Mouse (Mus musculus): ENCODE results near the gene Cd99l2. TPM values are rescaled to one million over a fixed set of nuclear protein-coding genes. Genes with fewer than 3 reads are reported as not detected.
A peak's percentile ranks its signal among the peaks of the same experiment; 100 is the strongest.

Gene Cd99l2
- polyA plus RNA-seq, 1 experiment from 2014 or later = 40.0 TPM

DNA sequence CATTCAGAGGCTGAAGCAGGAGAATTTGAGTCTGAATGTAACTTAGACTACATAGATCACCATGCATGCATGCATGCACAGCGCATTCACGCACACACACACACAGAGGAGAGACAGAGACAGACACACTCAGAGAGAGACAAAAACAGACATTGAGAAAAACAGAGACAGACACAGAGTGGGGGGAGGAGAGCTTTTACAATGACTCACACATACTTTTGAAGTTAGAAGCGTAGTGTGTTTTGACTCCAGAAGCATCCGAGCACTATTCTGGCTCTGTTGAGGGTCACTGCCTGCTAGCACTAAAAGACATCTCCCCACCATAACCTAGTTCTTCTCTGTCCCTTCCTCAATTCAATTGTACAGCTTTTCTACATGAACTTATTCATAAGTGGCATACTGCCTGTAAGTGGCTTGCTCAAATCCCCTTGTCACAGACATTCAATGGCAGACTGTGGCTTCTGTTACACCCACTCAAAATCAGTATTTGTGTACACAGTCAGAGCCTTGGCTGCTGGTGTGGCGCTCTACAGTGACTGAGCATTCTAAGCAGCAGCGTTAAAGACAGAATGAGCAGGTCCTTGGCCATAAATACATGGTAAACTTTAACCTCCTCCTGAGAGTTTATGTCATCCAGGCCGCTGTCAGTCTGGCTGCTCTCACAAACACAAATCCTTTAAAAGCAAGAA lies 28.4 kb downstream of the Cd99l2 start:
- no peak overlapping the region for H3K27ac ChIP-seq (replicated peaks)
- WGBS = 78% methylated on average over 7 of the region's 7 CpGs

DNA sequence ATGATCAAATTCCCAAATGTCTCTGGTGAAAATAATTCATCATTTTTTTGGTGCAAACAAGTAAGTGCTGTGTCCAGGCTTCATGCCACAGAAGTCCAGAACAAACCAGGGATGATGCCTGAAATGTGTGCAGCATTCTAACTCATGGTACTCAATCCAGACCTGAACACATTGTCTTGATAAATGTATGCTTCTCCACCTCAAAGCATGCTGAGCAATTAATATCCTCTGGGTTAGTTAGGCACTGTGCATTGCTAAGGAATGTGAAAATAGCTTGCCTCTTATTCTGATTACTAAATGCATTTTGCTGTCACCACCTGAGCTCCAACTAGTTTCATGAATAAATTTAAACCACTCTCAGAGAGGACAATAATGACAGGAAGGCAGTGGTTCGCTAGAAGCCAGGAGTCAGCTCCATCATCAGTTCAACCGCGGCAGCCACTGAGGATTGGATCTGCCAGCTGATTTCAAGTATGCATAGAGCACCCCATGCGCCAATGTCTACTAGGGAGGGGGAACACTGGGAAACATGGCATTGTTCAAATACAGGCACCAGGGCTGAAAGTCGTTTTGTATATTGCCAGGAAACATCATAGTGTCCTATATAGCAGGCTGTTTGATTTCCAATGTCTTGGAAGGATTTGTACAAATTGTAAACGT lies 36.4 kb downstream of the Cd99l2 start:
- ATAC-seq (ENCODE audit: low FRiP score, low read depth) = no peak
- Histone ChIP-seq H3K4me3 (no peak overlapping the region), H3K27me3 (no peaks in the 10 kb centered on the region), H3K4me1 (no peaks in the 10 kb centered on the region), H3K9me3 (no peaks in the 10 kb centered on the region), H3K36me3 (no peaks in the 10 kb centered on the region), H3K4me2 (replicated peaks) (no peak overlapping the region), H3K9ac (replicated peaks) (no peak overlapping the region), H3K27ac (replicated peaks) (no peak overlapping the region)
- 78% methylated on average over 6 of the region's 6 CpGs for WGBS

More for the DNA sequence above, 28.4 kb downstream of the Cd99l2 start:
- no peaks in the 10 kb centered on the region for H3K9me3 ChIP-seq
- H3K27me3 ChIP-seq = no peaks in the 10 kb centered on the region
- H3K4me1 ChIP-seq = no peaks in the 10 kb centered on the region
- no peaks in the 10 kb centered on the region for H3K36me3 ChIP-seq
- H3K4me2 ChIP-seq (replicated peaks) = no peak overlapping the region
- no peak for ATAC-seq (ENCODE audit: low FRiP score, low read depth)
- no peak overlapping the region for H3K4me3 ChIP-seq
- H3K9ac ChIP-seq (replicated peaks) = no peak overlapping the region

DNA sequence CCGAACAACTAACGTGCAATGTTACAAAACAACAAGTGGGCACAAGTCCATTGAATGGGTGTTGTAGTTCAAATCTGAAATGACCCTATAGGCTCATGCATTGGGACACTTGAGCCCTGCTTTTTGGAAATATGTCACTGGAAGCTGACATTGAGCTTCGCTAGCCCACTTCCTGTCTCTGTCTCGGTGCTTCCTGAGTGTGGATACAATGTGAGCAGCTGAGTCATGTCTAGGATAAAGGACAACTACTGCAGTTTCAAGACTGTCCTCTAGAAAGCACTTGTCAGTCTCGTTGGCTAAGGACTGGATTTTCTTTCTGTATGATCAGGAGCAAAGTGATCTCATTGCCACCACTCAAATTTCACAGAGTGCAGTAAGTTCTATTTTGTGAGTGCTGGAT lies 49.7 kb downstream of the Cd99l2 start:
- Histone ChIP-seq H3K36me3 (0 out of 2 replicates have a peak, but pooled peaks cover 6% of the 10 kb centered on the region), H3K27ac (replicated peaks) (no peak overlapping the region), H3K9me3 (no peaks in the 10 kb centered on the region), H3K27me3 (no peaks in the 10 kb centered on the region), H3K9ac (replicated peaks) (no peak overlapping the region), H3K4me2 (replicated peaks) (no peak overlapping the region), H3K4me3 (no peak overlapping the region), H3K4me1 (no peaks in the 10 kb centered on the region)
- WGBS = 83% methylated on average over 5 of the region's 5 CpGs
- ATAC-seq (ENCODE audit: low FRiP score, low read depth) = no peak

DNA sequence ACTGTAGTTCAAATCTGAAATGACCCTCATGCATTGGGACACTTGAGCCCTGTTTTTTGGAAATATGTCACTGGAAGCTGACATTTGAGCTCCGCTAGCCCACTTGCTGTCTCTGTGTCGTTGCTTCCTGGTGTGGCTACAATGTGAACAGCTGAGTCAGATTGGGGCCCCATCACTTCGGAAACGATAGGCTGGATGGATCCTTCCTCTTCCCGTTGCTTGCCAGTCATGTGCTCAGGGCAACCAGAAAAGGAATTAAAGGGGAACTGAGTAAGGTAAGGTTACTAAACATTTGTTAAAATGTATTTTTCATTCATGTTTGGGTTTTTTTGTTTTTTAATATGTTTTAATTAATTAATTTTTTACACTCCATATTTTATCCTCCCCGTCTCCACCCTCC lies 53.2 kb downstream of the Cd99l2 start:
- Histone ChIP-seq H3K4me2 (replicated peaks) (no peak overlapping the region), H3K4me3 (no peak overlapping the region), H3K4me1 (no peaks in the 10 kb centered on the region), H3K27ac (replicated peaks) (no peak overlapping the region), H3K36me3 (0 out of 2 replicates have a peak, but pooled peaks cover 6% of the 10 kb centered on the region), H3K27me3 (0 out of 2 replicates have a peak, but pooled peaks cover 3% of the 10 kb centered on the region), H3K9me3 (no peaks in the 10 kb centered on the region), H3K9ac (replicated peaks) (no peak overlapping the region)
- no peak for ATAC-seq (ENCODE audit: low FRiP score, low read depth)
- 86% methylated on average over 6 of the region's 6 CpGs for WGBS

DNA sequence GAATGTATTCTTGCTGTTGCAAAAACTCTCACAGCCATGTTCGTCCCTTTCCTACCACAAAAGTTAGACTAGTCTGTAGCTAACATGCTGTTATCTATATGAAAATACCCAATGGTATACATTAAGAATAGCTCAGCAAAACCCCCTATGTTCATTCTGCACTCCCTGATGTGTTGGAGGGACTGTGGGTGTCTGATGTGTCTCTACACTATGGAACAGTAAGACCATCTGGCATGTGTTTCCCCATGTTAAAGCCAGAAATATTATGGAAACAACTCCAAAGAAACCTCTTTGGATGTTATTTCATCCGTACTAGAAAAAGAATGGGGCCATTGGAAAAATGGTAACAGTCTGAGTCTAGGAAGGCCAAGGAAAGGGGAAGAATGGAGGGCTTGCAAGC lies 57.1 kb downstream of the Cd99l2 start:
- H3K36me3 ChIP-seq = 0 out of 2 replicates have a peak, but pooled peaks cover 3% of the 10 kb centered on the region
- ATAC-seq (ENCODE audit: low FRiP score, low read depth) = no peak
- no peak overlapping the region for H3K4me2 ChIP-seq (replicated peaks)
- H3K9ac ChIP-seq (replicated peaks) = no peak overlapping the region
- H3K4me1 ChIP-seq = no peaks in the 10 kb centered on the region
- WGBS = 92% methylated on average over 2 of the region's 2 CpGs
- no peaks in the 10 kb centered on the region for H3K9me3 ChIP-seq
- no peak overlapping the region for H3K4me3 ChIP-seq
- peaks cover 9% of the 10 kb centered on the region; the same call in 1 of the 2 replicates for H3K27me3 ChIP-seq
- no peak overlapping the region for H3K27ac ChIP-seq (replicated peaks)

DNA sequence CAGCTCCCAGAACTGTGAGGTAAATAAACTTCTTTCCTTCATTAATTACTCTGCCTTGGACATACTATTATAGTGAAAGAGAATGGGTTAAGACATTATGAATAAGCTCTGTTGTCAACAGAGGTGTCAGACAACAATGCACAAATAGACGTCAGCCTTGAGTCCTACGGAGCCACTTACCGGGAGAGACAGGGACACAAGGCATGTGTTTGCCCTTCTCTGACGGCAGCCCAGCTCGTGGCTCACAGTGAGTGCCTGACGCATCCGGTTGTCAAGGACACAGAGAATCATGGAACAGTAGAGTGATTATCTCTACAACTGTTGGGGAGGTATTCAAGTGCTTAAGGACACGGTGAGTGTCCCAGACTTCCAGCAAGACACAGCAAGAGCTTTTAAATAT lies 57.8 kb downstream of the Cd99l2 start:
- Histone ChIP-seq H3K4me1 (no peaks in the 10 kb centered on the region), H3K4me2 (replicated peaks) (no peak overlapping the region), H3K9ac (replicated peaks) (no peak overlapping the region), H3K27me3 (peaks cover 9% of the 10 kb centered on the region; the same call in 1 of the 2 replicates), H3K36me3 (no peaks in the 10 kb centered on the region), H3K27ac (replicated peaks) (no peak overlapping the region), H3K4me3 (no peak overlapping the region), H3K9me3 (no peaks in the 10 kb centered on the region)
- 46% methylated on average over 8 of the region's 8 CpGs for WGBS
- 0 out of 2 replicates have a peak, but pooled peaks have one; percentile 12 for ATAC-seq (ENCODE audit: low FRiP score, low read depth)

DNA sequence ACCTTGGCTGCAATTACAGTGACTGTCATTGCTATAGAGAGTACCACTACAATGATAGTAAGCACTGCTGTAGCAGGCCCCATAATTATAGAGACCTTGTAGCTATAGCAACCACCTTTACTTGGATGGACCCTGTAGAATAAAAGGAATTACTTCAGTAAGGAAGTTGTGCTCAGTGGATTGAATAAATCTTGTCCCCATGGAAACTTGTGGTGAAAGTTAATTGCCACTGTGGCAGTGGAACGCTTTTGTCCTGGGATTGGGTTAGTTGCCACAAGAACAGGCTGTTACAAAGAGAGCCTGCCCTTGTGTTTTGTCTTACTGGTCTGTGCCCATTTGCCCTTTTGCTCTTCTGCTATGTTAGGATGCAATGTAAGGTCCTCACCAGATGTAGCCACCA lies 58.2 kb downstream of the Cd99l2 start:
- H3K4me1 ChIP-seq = no peaks in the 10 kb centered on the region
- H3K27ac ChIP-seq (replicated peaks) = no peak overlapping the region
- H3K27me3 ChIP-seq = peaks cover 9% of the 10 kb centered on the region; the same call in 1 of the 2 replicates
- peak; percentile 63; the same call in 1 of the 2 replicates for ATAC-seq (ENCODE audit: low FRiP score, low read depth)
- H3K4me3 ChIP-seq = no peak overlapping the region
- no peaks in the 10 kb centered on the region for H3K36me3 ChIP-seq
- no peaks in the 10 kb centered on the region for H3K9me3 ChIP-seq
- 45% methylated on average over 1 of the region's 1 CpGs for WGBS
- H3K4me2 ChIP-seq (replicated peaks) = no peak overlapping the region
- H3K9ac ChIP-seq (replicated peaks) = no peak overlapping the region

DNA sequence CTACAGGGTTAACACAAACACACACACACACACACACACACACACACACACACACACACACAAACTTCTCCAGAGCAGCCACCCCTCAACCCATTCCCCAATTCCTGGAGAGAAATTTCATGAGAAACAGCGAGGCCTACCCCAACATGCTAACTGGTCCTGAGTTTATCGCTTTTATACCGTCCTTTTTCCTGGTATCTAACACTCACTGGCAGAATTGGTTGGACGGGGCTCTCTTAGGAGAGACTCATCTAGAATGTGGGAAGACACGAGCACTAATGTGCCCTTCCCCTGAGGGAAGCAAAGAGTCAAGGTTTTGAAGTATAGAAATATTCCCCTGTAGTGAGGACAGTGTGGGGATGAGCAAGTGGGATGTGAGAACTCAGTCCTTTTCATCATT lies 61.7 kb downstream of the Cd99l2 start:
- Histone ChIP-seq H3K9ac (replicated peaks) (no peak overlapping the region), H3K27ac (replicated peaks) (no peak overlapping the region), H3K4me2 (replicated peaks) (no peak overlapping the region), H3K9me3 (no peaks in the 10 kb centered on the region), H3K36me3 (no peaks in the 10 kb centered on the region), H3K4me3 (no peak overlapping the region), H3K27me3 (peaks cover 5% of the 10 kb centered on the region; the same call in 1 of the 2 replicates), H3K4me1 (no peaks in the 10 kb centered on the region)
- no peak for ATAC-seq (ENCODE audit: low FRiP score, low read depth)
- WGBS = 84% methylated on average over 5 of the region's 5 CpGs

DNA sequence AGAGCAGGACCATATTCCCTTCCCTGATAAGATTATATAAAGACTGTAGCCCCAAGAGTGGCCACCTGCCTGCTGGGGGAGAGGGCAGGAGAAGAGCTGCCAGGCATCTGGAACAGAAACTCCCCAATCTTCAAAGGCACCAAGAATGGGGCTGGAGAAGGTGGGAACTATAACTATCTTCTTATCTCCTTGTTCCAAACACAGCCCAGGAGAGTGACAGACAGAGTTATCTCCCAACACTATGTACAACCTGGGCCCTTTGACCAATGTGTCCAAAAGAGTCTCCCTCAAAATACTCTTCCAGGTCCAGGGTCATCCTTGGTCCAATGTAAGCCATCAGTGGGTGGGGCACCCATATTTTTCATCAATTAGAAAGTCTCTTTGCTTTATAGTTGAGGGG lies 65.2 kb downstream of the Cd99l2 start:
- H3K27ac ChIP-seq (replicated peaks) = no peak overlapping the region
- no peak overlapping the region for H3K4me2 ChIP-seq (replicated peaks)
- no peaks in the 10 kb centered on the region for H3K36me3 ChIP-seq
- peaks cover under 1% of the 10 kb centered on the region; the same call in 1 of the 2 replicates for H3K27me3 ChIP-seq
- H3K4me3 ChIP-seq = no peak overlapping the region
- H3K4me1 ChIP-seq = no peaks in the 10 kb centered on the region
- H3K9me3 ChIP-seq = no peaks in the 10 kb centered on the region
- no peak for ATAC-seq (ENCODE audit: low FRiP score, low read depth)
- no peak overlapping the region for H3K9ac ChIP-seq (replicated peaks)

DNA sequence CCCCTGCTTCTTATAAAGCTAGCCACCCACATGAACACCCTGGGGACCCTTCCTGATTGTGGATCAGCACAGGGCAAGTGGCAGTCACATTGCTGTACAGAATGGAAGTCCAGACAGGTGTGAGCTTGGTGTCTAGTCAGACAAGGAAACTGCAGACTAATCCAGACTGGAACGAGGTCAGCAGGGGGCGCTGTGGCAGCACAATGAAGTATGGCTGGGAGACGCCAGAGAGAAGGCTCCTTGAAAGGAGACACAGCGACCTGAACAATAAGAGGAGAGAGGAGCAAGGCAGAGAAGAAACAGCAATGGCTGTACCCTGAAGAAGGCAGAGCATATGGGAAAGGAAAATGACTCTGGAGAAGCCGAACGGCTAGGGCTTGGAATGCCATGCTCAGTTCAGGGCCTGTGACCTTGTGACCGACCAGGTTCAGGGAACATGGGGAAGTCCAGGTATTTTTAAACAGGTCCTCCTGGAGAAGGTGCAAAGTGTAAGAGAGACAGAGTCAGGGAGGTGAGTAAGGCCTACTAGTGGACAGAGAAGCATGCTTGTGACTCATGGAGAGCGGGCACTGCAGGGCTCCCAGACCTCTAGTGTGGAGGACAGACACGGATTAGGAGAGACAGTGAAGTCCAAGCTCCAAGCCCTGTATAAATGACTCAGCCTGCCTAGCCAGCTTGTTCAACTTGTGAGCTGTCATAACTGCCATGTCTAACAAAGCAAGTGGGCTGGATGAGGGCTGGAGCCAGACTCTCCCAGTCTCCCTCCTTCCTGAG lies 66.7 kb downstream of the Cd99l2 start:
- Histone ChIP-seq H3K4me2 (replicated peaks) (no peak overlapping the region), H3K4me1 (no peaks in the 10 kb centered on the region), H3K36me3 (no peaks in the 10 kb centered on the region), H3K9me3 (no peaks in the 10 kb centered on the region), H3K9ac (replicated peaks) (no peak overlapping the region), H3K27ac (replicated peaks) (no peak overlapping the region), H3K4me3 (no peak overlapping the region), H3K27me3 (no peaks in the 10 kb centered on the region)
- WGBS = 54% methylated on average over 9 of the region's 9 CpGs
- ATAC-seq (ENCODE audit: low FRiP score, low read depth) = peak; percentile 73

DNA sequence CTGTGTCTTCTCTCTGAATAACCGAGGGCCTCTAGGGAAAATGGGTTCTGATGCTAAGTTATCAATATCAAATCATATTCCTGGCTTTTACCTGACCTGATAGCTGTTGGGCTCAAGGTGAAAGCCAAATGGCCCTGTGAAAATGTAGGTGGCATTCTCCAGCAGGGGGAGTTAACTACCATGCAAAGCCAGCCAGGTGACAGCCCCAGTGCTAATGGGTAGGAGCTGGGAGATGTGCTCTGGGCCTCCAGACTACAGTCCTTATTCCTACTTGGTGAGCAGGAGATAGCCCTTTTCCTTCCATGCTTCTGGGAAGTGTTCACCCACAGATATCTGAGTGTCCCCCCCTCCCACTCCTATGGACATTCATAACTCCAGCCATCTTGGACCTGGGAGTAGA lies 67.8 kb downstream of the Cd99l2 start:
- ATAC-seq (ENCODE audit: low FRiP score, low read depth) = no peak
- no peaks in the 10 kb centered on the region for H3K36me3 ChIP-seq
- no peak overlapping the region for H3K4me3 ChIP-seq
- H3K4me1 ChIP-seq = no peaks in the 10 kb centered on the region
- H3K27me3 ChIP-seq = no peaks in the 10 kb centered on the region
- H3K4me2 ChIP-seq (replicated peaks) = no peak overlapping the region
- 70% methylated on average over 1 of the region's 1 CpGs for WGBS
- H3K9ac ChIP-seq (replicated peaks) = no peak overlapping the region
- H3K9me3 ChIP-seq = no peaks in the 10 kb centered on the region
- no peak overlapping the region for H3K27ac ChIP-seq (replicated peaks)

DNA sequence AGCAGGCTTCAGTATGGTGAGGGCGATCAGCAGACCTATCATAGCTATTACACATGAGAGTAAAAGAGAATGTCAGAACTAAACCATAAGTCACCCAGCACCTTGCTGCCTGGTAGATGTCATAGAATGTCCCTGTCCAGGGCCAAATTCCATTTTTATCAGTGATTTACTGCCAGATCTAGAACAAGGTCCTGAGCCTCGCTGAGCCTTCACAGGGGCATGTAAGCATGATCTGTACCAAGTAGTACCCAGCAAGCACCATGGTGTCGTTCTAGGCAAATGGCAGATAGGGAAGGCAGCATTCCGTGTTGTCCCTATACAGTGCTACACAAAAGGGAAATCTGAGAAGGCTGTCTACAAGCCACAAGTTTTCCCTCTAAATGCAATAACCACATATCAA lies 79.0 kb downstream of the Cd99l2 start:
- Histone ChIP-seq H3K4me3 (no peak overlapping the region), H3K4me1 (no peaks in the 10 kb centered on the region), H3K36me3 (no peaks in the 10 kb centered on the region), H3K27me3 (no peaks in the 10 kb centered on the region), H3K27ac (replicated peaks) (no peak overlapping the region), H3K9me3 (no peaks in the 10 kb centered on the region), H3K9ac (replicated peaks) (no peak overlapping the region), H3K4me2 (replicated peaks) (no peak overlapping the region)
- ATAC-seq (ENCODE audit: low FRiP score, low read depth) = no peak
- WGBS = 85% methylated on average over 4 of the region's 4 CpGs
